Mouse (Mus musculus) ES-Bruce4 (cell line): ENCODE results near the gene Olfr215. TPM values are rescaled to one million over a fixed set of nuclear protein-coding genes. Genes with fewer than 3 reads are reported as not detected.
"Not testable (repeated sequence)": the region's sequence is repeated elsewhere in the genome, so short reads cannot be mapped to it uniquely, and the experiment has no call there.

Experiments
- H3K27ac ChIP-seq: 2 replicates; pipeline ENCODE4 v1.5.1; 2012; ENCODE audit warnings: low read length, inconsistent platforms; ENCODE audit not compliant: insufficient read depth
- H3K27me3 ChIP-seq: 2 replicates; pipeline ENCODE4 v1.6.1; 2012; ENCODE audit warnings: mild to moderate bottlenecking, low read length, inconsistent platforms; ENCODE audit not compliant: control insufficient read depth, poor library complexity, insufficient read depth, severe bottlenecking
- H3K36me3 ChIP-seq: 2 replicates; pipeline ENCODE4 v1.6.1; 2012; ENCODE audit warnings: inconsistent platforms, mild to moderate bottlenecking, low read length, moderate library complexity; ENCODE audit not compliant: control insufficient read depth, poor library complexity, insufficient read depth, severe bottlenecking
- H3K4me1 ChIP-seq: one replicate; pipeline ENCODE4 v1.8.1; 2011; ENCODE audit warnings: low read length; ENCODE audit not compliant: control insufficient read depth, insufficient read depth
- H3K4me3 ChIP-seq: 2 replicates; pipeline ENCODE4 v1.5.1; 2011; ENCODE audit warnings: low read depth, mild to moderate bottlenecking, low read length
- H3K9ac ChIP-seq: 2 replicates; pipeline ENCODE4 v1.6.1; 2012; ENCODE audit warnings: low read depth, mild to moderate bottlenecking, inconsistent platforms; ENCODE audit not compliant: poor library complexity, severe bottlenecking
- H3K9me3 ChIP-seq: replicated peaks from 2 replicates; pipeline ENCODE4 v1.6.1; 2012; ENCODE audit warnings: mild to moderate bottlenecking, low read length, inconsistent platforms; ENCODE audit not compliant: control insufficient read depth, poor library complexity, insufficient read depth, severe bottlenecking
- CTCF ChIP-seq: IDR thresholded peaks from one replicate; pipeline ENCODE4 v1.8.1; 2011; ENCODE audit warnings: low read depth, low read length
- EP300 ChIP-seq: IDR thresholded peaks from 2 replicates; pipeline ENCODE4 v1.6.1; 2011; ENCODE audit warnings: low read depth, low read length; ENCODE audit not compliant: insufficient read depth
- POLR2A ChIP-seq: IDR thresholded peaks from one replicate; pipeline ENCODE4 v1.8.1; 2011; ENCODE audit warnings: low read length; ENCODE audit not compliant: insufficient read depth
- polyA plus RNA-seq: library from polyadenylated mRNA; stranded (reverse); fragments of >200 nt; gene quantifications from 2 replicates; pipeline ENCODE4 v1.2.4, GENCODE M21; 2011; ENCODE audit warnings: low read depth; ENCODE audit not compliant: missing spikeins, insufficient read depth, insufficient read length

Olfr215 gene
- polyA plus RNA-seq, 1 experiment: not detected

DNA sequence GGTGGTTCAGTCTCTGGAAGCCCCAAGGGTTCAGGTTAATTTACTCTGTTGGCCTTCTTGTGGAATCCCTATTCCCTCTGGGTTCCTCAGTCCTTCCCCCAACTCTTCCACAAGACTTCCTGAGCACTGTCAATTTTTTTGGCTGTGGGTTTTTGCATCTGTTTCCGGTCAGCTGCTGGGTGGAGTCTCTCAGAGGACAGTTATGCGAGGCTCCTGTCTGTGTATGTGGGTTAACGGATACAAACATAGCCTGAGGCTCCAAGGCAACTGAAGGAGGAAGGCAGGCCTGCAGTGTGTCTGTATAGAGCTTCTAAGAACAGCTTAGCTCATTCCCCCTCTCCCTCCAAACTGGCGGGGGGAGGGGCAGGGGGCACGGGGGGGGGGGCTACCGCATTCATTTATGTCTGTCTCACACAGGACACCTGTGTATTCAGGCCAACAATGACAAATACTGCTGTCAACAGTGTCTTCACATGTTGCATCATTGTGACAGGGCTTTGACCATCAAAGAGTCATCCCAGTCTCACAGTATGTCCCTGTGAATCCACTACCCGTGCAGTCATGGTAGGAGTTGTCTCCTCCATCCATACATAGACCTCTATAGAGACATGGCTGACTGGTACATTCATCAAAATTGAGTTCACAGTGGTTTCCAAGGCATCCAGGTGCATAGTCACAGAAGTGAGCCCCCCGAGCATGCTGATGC is 37.5 kb upstream of the Olfr215 start:
- Histone ChIP-seq H3K4me1 (no peaks in the 10 kb centered on the region), H3K27ac (no peak overlapping the region), H3K27me3 (no peaks in the 10 kb centered on the region), H3K9ac (no peak overlapping the region), H3K4me3 (no peak overlapping the region), H3K36me3 (no peaks in the 10 kb centered on the region), H3K9me3 (no peaks in the 10 kb centered on the region)
- TF ChIP-seq CTCF (no peak), POLR2A (no peak), EP300 (no peak)

DNA sequence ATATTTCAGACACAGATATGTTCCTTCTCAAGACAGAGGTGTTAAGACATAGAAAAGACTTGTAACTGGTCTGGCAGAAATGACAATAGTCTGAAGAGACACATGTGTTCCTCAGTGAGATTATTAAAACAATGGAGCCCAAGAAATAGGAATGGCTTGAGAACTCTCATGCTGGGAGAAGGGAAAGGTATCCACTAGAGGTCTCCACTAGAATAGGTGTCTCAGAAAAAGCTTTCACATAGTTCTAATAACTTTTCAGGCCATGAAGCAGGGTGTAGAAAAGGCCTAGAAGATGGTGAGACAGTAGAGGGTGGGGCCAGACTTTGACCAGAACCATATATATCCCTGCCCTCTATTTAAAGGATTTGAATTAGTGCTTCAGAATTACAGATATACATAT is 34.1 kb upstream of the Olfr215 start:
- TF ChIP-seq EP300 (no peak), POLR2A (no peak), CTCF (no peak)
- Histone ChIP-seq H3K9ac (no peak overlapping the region), H3K27ac (no peak overlapping the region), H3K36me3 (no peaks in the 10 kb centered on the region), H3K4me3 (no peak overlapping the region), H3K9me3 (no peaks in the 10 kb centered on the region), H3K27me3 (no peaks in the 10 kb centered on the region), H3K4me1 (no peaks in the 10 kb centered on the region)

DNA sequence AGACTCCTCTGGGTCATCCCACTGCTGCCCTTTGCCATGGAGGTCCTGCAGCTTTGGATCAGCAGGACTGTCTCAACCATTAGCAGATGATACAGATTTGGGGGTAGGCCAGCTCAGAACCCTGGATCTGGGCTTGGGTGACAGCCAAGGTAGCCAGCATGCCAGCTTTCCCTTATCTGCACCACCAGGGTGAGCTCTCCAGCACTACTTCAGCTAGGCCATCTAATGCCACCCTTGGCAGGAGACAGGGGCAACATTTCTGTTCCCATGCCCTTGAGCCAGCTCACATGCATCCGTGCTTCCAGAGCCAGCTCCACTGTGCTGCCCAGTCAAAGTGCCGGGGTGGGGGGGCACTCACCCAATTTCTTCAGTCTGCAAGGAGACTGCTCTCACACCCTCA is 31.7 kb upstream of the Olfr215 start:
- Histone ChIP-seq H3K4me1 (no peaks in the 10 kb centered on the region), H3K36me3 (no peaks in the 10 kb centered on the region), H3K9ac (no peak overlapping the region), H3K27ac (no peak overlapping the region), H3K27me3 (no peaks in the 10 kb centered on the region), H3K4me3 (no peak overlapping the region), H3K9me3 (no peaks in the 10 kb centered on the region)
- TF ChIP-seq CTCF (no peak), POLR2A (no peak), EP300 (no peak)

DNA sequence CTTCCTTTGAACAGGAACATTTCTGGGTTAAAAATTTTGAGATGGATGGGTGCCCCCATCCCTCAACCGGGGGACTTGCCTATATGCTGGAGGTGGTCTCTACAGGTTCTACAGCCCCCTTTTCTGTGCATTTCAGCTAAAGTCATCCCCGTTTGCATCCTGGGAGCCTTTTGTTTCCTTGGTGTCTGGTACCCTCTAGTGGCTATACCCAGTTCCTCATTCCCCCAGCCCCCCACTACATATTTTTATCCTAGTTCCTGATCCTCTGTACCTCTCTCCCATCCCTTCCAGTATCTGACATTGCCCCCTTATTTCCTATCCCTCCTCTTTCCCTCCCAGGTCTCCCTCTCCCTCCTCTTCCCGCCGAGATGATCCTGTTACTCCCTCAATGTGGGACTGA is 23.2 kb upstream of the Olfr215 start:
- Histone ChIP-seq H3K27me3 (no peaks in the 10 kb centered on the region), H3K36me3 (no peaks in the 10 kb centered on the region), H3K4me1 (no peaks in the 10 kb centered on the region), H3K9me3 (no peaks in the 10 kb centered on the region), H3K9ac (no peak overlapping the region), H3K4me3 (no peak overlapping the region), H3K27ac (no peak overlapping the region)
- TF ChIP-seq POLR2A (no peak), CTCF (no peak), EP300 (no peak)

DNA sequence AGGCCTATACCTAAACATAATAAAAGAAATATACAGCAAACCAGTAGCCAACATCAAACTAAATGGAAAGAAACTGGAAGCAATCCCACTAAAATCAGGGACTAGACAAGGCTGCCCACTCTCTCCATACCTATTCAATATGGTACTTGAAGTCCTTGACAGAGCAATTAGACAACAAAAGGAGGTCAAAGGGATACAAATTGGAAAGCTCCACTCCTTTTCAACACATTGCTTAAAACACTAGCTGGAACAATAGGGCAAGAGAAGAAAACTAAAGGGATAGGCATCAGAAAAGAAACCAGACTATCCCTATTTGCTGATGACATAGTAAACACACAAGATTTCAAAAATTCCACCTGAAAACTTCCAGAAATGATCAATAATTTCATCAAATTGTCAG is 17.0 kb upstream of the Olfr215 start:
- H3K9ac ChIP-seq, H3K4me3 ChIP-seq, H3K4me1 ChIP-seq, H3K9me3 ChIP-seq, H3K27ac ChIP-seq, H3K27me3 ChIP-seq, H3K36me3 ChIP-seq: not testable (repeated sequence)

DNA sequence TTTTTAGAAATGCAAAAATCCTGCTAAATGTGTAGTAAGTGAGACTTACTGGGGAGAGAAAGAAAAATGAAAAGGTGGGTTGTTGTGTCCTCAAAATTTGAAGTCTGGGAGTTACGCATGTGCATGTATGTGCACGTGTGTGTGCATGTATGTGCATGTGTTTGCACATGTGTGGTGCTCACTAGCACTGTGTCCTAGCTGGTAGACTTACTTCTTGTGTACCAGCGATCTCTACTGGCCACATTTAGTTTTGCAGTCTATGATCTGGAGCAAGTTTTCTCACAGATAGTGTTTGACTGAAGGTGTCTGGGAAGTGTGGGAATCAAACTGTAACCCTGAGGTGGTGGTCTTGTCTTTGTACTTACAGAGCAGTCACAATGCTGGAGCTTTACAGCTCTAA is 14.2 kb downstream of the Olfr215 start:
- no peak overlapping the region for H3K27ac ChIP-seq
- no peak overlapping the region for H3K4me3 ChIP-seq
- H3K4me1 ChIP-seq: no peaks in the 10 kb centered on the region
- H3K9ac ChIP-seq: no peak overlapping the region
- no peaks in the 10 kb centered on the region for H3K27me3 ChIP-seq
- TF ChIP-seq POLR2A: no peak
- peak; percentile 10 for TF ChIP-seq CTCF
- H3K9me3 ChIP-seq: no peaks in the 10 kb centered on the region
- H3K36me3 ChIP-seq: no peaks in the 10 kb centered on the region
